8 mouse cellular contexts compared by ENCODE assay signal in genomic region chr5:116453401-116453851, GRCm38 (mm10). TPM values are rescaled to one million over a fixed set of nuclear protein-coding genes. Genes with fewer than 3 reads are reported as not detected.
DNase-seq lines count a peak whose midpoint lies in the region; ATAC-seq lines count a peak whose summit lies in the region.

No protein-coding gene starts in this region.

- peak overlapping the region; percentile 19 for H3K4me2 ChIP-seq in forebrain, embryonic 11.5 days (ENCODE audit: low read depth, low read length, severe bottlenecking)

- intact Hi-C loops in heart, postnatal 10 days (cut with DNase I): loop anchor here (1.0 kb wide), 1 partner anchor 64 kb away; no protein-coding TSS in a partner anchor

- no peaks in the 10 kb centered on the region for H3K9me3 ChIP-seq in forebrain, embryonic 11.5 days (ENCODE audit: control insufficient read depth, low read length)

- no peak overlapping the region for H3K9ac ChIP-seq in forebrain, embryonic 11.5 days (ENCODE audit: low read length)

- H3K27me3 ChIP-seq in forebrain, embryonic 11.5 days (ENCODE audit: control insufficient read depth, insufficient read depth, low read length): 0 out of 2 replicates have a peak, but pooled peaks cover 2% of the 10 kb centered on the region

- peaks cover 8% of the 10 kb centered on the region; the same call in 1 of the 2 replicates for H3K4me1 ChIP-seq in forebrain, embryonic 11.5 days (replicated peaks; ENCODE audit: control insufficient read depth, insufficient read depth, low read length)

- 3% methylated on average over 27 of the region's 27 CpGs for WGBS in forebrain, embryonic 11.5 days

- ATAC-seq in forebrain, embryonic 11.5 days (replicated peaks; ENCODE audit: low FRiP score): peak; percentile 33; the same call in 1 of the 2 replicates

- no peak overlapping the region for H3K4me3 ChIP-seq in forebrain, embryonic 11.5 days (ENCODE audit: low read depth, low read length)

- H3K27ac ChIP-seq in forebrain, embryonic 11.5 days (ENCODE audit: low read depth, low read length): no peak overlapping the region

- DNase-seq in ES-CJ7 (ENCODE audit: low read depth, low spot score): peak; percentile 90
- DNase-seq in adrenal gland, postnatal 4 days (ENCODE audit: low spot score in 2 of 2): peak; percentile 33 to 61
- peak; percentile 80 for DNase-seq in forebrain, embryonic 11.5 days (ENCODE audit: low spot score)
- DNase-seq in heart, postnatal 10 days: peak; percentile 78 to 85
- DNase-seq in layer of hippocampus, postnatal 10 days (ENCODE audit: low spot score in 2 of 2): peak; percentile 50 to 68
- DNase-seq in lung, postnatal 36 days: peak; percentile 84
- DNase-seq in right cerebral cortex, postnatal 25 days: peak; percentile 45
- DNase-seq in B cell, adult 2 months: no peak

- no peaks in the 10 kb centered on the region for H3K36me3 ChIP-seq in forebrain, embryonic 11.5 days (ENCODE audit: control insufficient read depth, insufficient read depth, low read length)

RNA-seq across cellular contexts. Expression of gene Hspb8, which starts 30.8 kb away (rescaled TPM):
- 10 to 100 TPM; 31.0 to 39.1 TPM for total RNA-seq in adrenal gland, postnatal 4 days (2021)
- polyA plus RNA-seq in forebrain, embryonic 11.5 days (2014; fragmentation: Nextera tagmentation; extraction: Ambion mirVana): 8.0 and 9.8 TPM in 2 replicates
- 100 to 1,000 TPM; 155 to 178 TPM for total RNA-seq in heart, postnatal 10 days (2021)
- total RNA-seq in layer of hippocampus, postnatal 10 days (2021): 1 to 10 TPM; 7.3 to 9.1 TPM

Comparison
In these comparisons a context has a peak if more than half of its experiments do, and no peak if none do; other contexts are left out.
1. DNase-seq: peak in ES-CJ7 (single experiment), adrenal gland, postnatal 4 days (2 of 2), forebrain, embryonic 11.5 days (single experiment), heart, postnatal 10 days (2 of 2), layer of hippocampus, postnatal 10 days (2 of 2), lung, postnatal 36 days (single experiment) and right cerebral cortex, postnatal 25 days (single experiment); none in B cell, adult 2 months (0 of 2).